Mouse (Mus musculus): ENCODE results near the gene Phlpp1. TPM values are rescaled to one million over a fixed set of nuclear protein-coding genes. Genes with fewer than 3 reads are reported as not detected.

Gene Phlpp1
- polyA plus RNA-seq, 1 experiment: 7.6 TPM

DNA sequence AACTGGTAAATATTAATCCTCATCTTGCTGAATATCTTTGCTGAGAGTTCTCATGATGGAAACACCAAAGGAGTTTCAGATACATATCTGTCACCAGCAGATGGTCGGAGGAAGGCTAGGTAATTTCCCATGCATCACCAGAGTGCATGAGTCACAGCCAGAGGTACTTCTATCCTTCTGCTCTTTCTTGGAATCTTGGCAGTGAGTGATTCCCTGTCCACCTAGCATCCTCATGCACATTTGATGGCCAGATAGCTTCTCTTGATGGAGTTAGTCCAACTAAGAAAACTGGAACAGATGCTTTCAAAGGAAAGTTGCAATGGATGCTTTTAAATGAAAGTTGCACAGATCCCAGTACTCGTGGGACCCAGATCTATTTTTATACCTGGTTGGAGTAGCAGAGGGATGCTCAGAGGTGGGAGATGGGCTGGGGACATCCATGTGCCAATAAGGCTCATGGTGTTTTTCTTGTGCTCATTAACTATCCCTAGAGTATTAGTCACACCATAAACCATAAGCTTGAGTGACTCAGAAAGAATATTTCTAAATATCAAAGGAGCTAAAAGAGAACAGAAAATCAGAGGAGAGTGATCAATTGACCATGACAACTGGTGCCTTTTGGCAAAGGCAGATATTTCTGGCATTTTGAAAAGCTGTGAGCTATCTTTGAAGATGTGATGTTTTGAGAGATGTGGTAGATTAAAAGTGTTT, 181.4 kb downstream of the Phlpp1 start:
- Histone ChIP-seq H3K4me3 (ENCODE audit: insufficient read depth, low read length) (no peak overlapping the region), H3K4me1 (ENCODE audit: control insufficient read depth, insufficient read depth, low read length) (peaks cover 2% of the 10 kb centered on the region), H3K27ac (ENCODE audit: insufficient read depth, low read depth, low read length) (no peak overlapping the region)
- no peak for TF ChIP-seq POLR2A (IDR thresholded peaks at IDR 0.05; ENCODE audit: borderline replicate concordance, low read depth, low read length)
- TF ChIP-seq CTCF (IDR thresholded peaks at IDR 0.05; ENCODE audit: low read depth, low read length): no peak

DNA sequence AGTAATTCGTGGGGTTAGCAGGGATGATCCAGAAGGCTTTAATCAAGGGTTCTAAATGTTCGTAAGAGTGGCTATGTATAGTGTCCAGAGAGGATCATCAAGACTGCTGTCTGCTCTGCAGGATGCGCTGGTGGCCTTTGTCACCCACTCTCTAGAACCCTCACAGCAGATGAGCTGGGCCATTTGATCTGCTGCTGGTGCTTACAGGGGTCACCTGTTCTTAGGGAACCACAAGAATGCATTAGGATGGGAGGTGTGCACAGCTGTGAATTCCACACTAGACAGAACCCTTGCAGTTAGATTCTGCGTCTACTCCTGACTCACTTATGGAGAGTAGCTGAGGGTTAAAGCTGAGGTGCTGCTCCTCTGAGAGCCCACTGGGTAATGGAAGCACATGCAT, 182.4 kb downstream of the Phlpp1 start:
- peaks cover 2% of the 10 kb centered on the region for H3K4me1 ChIP-seq (ENCODE audit: control insufficient read depth, insufficient read depth, low read length)
- no peak overlapping the region for H3K27ac ChIP-seq (ENCODE audit: insufficient read depth, low read depth, low read length)
- TF ChIP-seq POLR2A (IDR thresholded peaks at IDR 0.05; ENCODE audit: borderline replicate concordance, low read depth, low read length): no peak
- no peak for TF ChIP-seq CTCF (IDR thresholded peaks at IDR 0.05; ENCODE audit: low read depth, low read length)
- no peak overlapping the region for H3K4me3 ChIP-seq (ENCODE audit: insufficient read depth, low read length)

DNA sequence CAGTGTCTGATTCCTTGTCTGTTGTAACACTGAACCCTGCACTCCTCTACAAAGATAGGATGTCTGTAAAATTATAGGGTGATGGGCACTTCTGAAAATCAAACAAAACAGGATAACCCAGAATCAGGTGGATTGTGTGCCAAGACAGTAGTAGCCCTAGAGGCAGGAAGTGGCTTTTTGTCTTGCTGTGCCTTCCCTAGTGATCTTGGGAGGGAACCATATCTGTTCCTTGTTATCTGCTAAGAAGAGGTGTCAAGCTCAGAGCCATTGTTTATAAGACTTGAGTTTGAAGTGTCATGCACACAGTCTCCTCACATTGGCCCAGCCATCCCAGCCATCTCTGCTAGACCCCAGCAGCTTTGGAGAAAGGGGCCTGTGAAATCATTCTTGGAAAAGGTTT, 187.9 kb downstream of the Phlpp1 start:
- TF ChIP-seq POLR2A (IDR thresholded peaks at IDR 0.05; ENCODE audit: borderline replicate concordance, low read depth, low read length) (no peak), CTCF (IDR thresholded peaks at IDR 0.05; ENCODE audit: low read depth, low read length) (no peak)
- H3K27ac ChIP-seq (ENCODE audit: insufficient read depth, low read depth, low read length): no peak overlapping the region
- H3K4me1 ChIP-seq (ENCODE audit: control insufficient read depth, insufficient read depth, low read length): no peaks in the 10 kb centered on the region
- no peak overlapping the region for H3K4me3 ChIP-seq (ENCODE audit: insufficient read depth, low read length)

DNA sequence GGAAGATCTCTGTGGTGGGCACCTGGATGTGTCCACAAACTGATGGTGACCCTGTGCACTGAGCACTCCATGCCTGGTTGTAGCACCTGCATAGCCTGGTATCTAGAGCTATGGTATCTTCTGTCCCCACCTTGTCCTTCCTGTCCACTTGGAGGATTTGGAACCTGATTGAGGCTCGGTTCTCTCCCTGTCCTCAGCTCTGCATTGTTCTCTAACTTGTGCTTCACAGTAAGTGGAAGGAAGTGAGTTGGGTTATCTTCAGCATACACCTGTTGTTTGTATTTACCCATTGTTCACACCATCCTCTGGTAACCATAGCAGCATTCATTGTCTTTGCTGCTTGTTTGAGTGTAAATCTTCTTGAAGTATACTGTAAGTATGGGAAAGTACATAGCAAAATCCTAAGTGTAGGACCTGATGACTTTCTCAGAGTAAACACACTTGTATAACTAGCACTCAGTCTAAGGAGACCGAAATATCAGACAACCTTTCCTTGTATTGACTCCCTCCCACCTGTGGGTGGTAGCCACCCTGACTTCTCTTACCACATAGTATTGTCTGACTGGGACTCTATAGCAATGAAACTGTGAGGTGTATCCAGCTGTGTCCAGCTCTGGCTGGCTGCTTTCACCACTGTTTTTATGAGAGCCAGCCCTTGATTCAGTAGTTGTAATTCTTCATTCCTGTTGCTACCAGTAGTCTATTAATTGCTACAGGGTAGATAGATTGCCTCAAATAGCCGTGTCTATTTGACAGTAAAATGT, 191.5 kb downstream of the Phlpp1 start:
- Histone ChIP-seq H3K4me3 (ENCODE audit: insufficient read depth, low read length) (no peak overlapping the region), H3K4me1 (ENCODE audit: control insufficient read depth, insufficient read depth, low read length) (no peaks in the 10 kb centered on the region), H3K27ac (ENCODE audit: insufficient read depth, low read depth, low read length) (no peak overlapping the region)
- TF ChIP-seq POLR2A (IDR thresholded peaks at IDR 0.05; ENCODE audit: borderline replicate concordance, low read depth, low read length) (no peak), CTCF (IDR thresholded peaks at IDR 0.05; ENCODE audit: low read depth, low read length) (no peak)

DNA sequence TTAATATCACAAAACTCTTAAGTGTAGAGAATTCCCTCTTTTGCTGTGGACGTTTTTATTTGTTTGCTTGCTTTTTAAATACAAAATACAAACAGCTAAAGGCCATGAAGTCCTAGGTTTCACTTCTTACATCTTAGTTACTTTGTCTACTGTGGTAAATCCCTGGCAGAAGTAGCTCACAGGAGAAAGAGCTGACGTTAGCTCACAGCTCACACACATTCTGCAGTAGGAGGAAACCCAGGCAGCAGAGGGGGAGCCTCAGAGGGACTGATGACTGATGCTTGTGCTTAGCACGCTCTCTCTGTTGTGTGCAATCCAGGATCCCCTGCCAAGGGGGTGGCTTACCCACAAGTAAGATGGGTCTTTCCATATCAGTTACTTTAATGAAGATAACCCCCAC, 197.8 kb downstream of the Phlpp1 start:
- no peaks in the 10 kb centered on the region for H3K4me1 ChIP-seq (ENCODE audit: control insufficient read depth, insufficient read depth, low read length)
- no peak for TF ChIP-seq POLR2A (IDR thresholded peaks at IDR 0.05; ENCODE audit: borderline replicate concordance, low read depth, low read length)
- TF ChIP-seq CTCF (IDR thresholded peaks at IDR 0.05; ENCODE audit: low read depth, low read length): no peak

DNA sequence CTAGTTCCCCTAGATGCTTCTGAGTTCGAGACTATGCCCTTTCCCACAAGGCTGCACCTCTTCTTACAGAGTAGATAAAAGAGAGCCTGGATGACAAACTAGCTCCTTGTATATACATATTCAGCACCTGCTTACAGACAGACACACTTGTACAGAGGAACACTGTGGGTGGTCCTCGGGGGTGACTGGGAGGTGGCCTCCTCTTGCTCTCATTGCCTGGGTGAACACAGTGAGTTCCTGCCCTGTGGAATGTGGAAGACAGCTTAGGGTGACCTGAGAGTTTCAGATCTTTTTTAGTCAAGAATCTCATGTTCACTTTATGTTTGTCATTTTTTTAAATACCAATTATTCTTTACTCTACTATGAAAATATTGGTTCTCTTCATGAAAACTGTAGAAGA, 200.9 kb downstream of the Phlpp1 start:
- peaks cover 3% of the 10 kb centered on the region for H3K4me1 ChIP-seq (ENCODE audit: control insufficient read depth, insufficient read depth, low read length)

More for the DNA sequence above, 197.8 kb downstream of the Phlpp1 start:
- Histone ChIP-seq H3K27ac (ENCODE audit: insufficient read depth, low read depth, low read length) (no peak overlapping the region), H3K4me3 (ENCODE audit: insufficient read depth, low read length) (no peak overlapping the region)

DNA sequence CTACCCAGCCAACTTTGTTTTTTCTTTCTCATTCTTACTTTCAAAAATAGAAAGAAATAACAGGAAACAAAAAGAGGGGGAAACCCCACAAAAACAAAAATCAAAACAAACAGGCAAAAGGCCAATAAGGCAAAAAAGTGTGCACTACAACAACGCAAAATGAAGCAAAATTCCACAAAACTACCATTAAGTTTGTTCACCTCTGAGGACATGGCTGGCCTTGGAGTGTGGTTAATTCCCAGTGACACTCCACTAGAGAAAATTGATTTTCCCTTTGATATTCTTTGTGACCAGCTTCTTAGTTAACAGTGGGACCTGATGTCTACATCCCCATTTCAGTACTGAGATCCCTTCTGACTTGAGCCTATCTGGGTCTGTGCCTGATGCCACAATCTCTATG, 202.1 kb downstream of the Phlpp1 start:
- Histone ChIP-seq H3K4me1 (ENCODE audit: control insufficient read depth, insufficient read depth, low read length) (peaks cover 3% of the 10 kb centered on the region), H3K27ac (ENCODE audit: insufficient read depth, low read depth, low read length) (no peak overlapping the region)
- TF ChIP-seq CTCF (IDR thresholded peaks at IDR 0.05; ENCODE audit: low read depth, low read length) (no peak), POLR2A (IDR thresholded peaks at IDR 0.05; ENCODE audit: borderline replicate concordance, low read depth, low read length) (no peak)

More for the DNA sequence above, 200.9 kb downstream of the Phlpp1 start:
- no peak overlapping the region for H3K27ac ChIP-seq (ENCODE audit: insufficient read depth, low read depth, low read length)
- TF ChIP-seq CTCF (IDR thresholded peaks at IDR 0.05; ENCODE audit: low read depth, low read length) (no peak), POLR2A (IDR thresholded peaks at IDR 0.05; ENCODE audit: borderline replicate concordance, low read depth, low read length) (no peak)
- no peak overlapping the region for H3K4me3 ChIP-seq (ENCODE audit: insufficient read depth, low read length)

DNA sequence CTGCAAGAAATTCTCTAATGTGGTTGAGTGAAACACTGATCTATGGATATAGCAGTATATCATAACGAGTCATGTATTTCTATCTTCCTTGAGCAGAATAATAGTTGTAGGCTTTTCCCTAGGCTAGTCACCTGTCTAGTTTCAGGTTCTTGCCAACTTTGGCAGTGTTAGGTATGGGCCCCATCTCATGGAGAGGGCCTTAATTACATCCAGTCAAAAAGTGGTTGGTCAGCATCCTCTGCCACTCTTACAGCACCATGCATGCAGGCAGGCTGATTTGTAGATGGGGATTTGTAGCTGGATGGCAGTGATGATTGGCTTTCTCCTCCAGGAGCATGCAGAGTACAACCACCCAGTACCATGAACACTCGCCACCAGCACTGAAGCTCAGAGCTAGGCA, 202.7 kb downstream of the Phlpp1 start:
- no peak overlapping the region for H3K27ac ChIP-seq (ENCODE audit: insufficient read depth, low read depth, low read length)
- peaks cover 3% of the 10 kb centered on the region for H3K4me1 ChIP-seq (ENCODE audit: control insufficient read depth, insufficient read depth, low read length)
- TF ChIP-seq POLR2A (IDR thresholded peaks at IDR 0.05; ENCODE audit: borderline replicate concordance, low read depth, low read length) (no peak), CTCF (IDR thresholded peaks at IDR 0.05; ENCODE audit: low read depth, low read length) (no peak)
- H3K4me3 ChIP-seq (ENCODE audit: insufficient read depth, low read length): no peak overlapping the region

More for the DNA sequence above, 202.1 kb downstream of the Phlpp1 start:
- H3K4me3 ChIP-seq (ENCODE audit: insufficient read depth, low read length): no peak overlapping the region

DNA sequence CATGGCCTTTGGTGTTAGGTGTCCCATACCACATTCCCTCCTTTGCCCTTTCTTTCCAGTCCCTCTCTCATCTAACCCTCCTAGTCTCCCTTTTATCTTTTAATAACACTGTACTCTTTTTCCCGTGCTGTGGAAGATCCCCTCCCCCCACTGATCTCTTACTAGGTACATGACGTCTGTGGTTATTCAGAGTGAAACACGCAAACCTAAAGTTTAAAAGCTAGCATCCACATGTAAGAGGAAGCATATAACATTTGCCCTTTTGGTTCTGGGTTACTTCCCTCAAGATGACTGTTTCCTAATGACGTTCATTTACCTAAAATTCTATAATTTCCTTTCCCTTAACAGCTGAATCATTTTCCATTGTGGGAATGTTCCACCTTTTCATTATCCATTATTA, 203.4 kb downstream of the Phlpp1 start:
- Histone ChIP-seq H3K27ac (ENCODE audit: insufficient read depth, low read depth, low read length) (no peak overlapping the region), H3K4me1 (ENCODE audit: control insufficient read depth, insufficient read depth, low read length) (peaks cover 3% of the 10 kb centered on the region), H3K4me3 (ENCODE audit: insufficient read depth, low read length) (no peak overlapping the region)
- TF ChIP-seq CTCF (IDR thresholded peaks at IDR 0.05; ENCODE audit: low read depth, low read length): no peak
- no peak for TF ChIP-seq POLR2A (IDR thresholded peaks at IDR 0.05; ENCODE audit: borderline replicate concordance, low read depth, low read length)

DNA sequence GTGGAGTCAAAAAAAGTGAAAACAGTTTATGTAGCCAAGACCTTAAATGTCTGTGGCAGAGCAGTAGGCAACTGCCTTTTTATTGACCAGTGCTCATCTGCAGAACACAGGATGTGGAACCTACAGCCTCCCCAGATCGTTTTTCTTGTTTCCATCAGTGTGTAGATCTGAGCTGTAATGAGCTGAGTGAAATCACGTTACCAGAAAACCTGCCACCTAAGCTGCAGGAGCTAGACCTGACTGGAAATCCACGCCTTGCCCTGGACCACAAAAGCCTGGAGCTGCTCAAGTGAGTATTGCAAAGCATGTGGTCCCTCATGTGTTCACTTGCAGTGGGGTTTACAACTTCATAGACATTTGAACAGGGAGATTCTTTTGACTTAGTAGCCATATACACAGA, 204.5 kb downstream of the Phlpp1 start:
- TF ChIP-seq POLR2A (IDR thresholded peaks at IDR 0.05; ENCODE audit: borderline replicate concordance, low read depth, low read length) (no peak), CTCF (IDR thresholded peaks at IDR 0.05; ENCODE audit: low read depth, low read length) (no peak)
- Histone ChIP-seq H3K27ac (ENCODE audit: insufficient read depth, low read depth, low read length) (no peak overlapping the region), H3K4me3 (ENCODE audit: insufficient read depth, low read length) (no peak overlapping the region), H3K4me1 (ENCODE audit: control insufficient read depth, insufficient read depth, low read length) (peaks cover 3% of the 10 kb centered on the region)

All from bone marrow macrophage, adult 2 months (primary cell).